Mouse (Mus musculus): ENCODE measurements around the gene Mapk6. TPM values are rescaled to one million over a fixed set of nuclear protein-coding genes. Genes with fewer than 3 reads are reported as not detected.

Mapk6 gene
- polyA plus RNA-seq, 2 experiments, result 37.5 to 57.0 TPM

DNA sequence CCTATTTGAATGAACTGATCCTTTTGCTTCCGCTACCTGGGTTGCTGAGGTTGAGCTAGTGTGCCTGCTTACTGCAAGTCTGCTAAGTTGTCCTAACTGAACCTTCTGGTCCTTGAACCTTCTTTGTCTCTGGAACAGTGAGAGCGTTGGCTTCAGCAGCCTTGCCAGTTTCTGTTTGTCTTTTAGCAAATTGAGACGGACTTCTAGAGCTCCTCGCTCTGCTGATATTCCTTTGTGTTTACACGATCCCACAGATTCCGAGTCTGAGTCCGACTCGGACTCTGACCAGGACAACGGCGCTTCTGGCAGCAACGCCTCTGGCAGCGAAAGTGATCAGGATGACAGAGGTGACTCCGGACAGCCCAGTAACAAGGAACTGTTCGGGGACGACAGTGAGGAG is 35.2 kb upstream of the Mapk6 start:
- Histone ChIP-seq H3K27me3 (ENCODE audit: control insufficient read depth, insufficient read depth, low read length) (no peaks in the 10 kb centered on the region), H3K36me3 (ENCODE audit: control insufficient read depth, insufficient read depth, low read length) (peaks cover 47% of the 10 kb centered on the region), H3K4me3 (replicated peaks; ENCODE audit: low read length) (no peak overlapping the region), H3K27ac (replicated peaks; ENCODE audit: low read depth, low read length) (no peak overlapping the region), H3K4me1 (ENCODE audit: control insufficient read depth, insufficient read depth, low read length) (peaks cover 11% of the 10 kb centered on the region), H3K9ac (ENCODE audit: low read depth, low read length, severe bottlenecking) (no peak overlapping the region), H3K4me2 (replicated peaks; ENCODE audit: low read depth, low read length, severe bottlenecking) (no peak overlapping the region), H3K9me3 (ENCODE audit: control insufficient read depth, low read length) (no peaks in the 10 kb centered on the region)
- DNase-seq (ENCODE audit: low spot score) (no peak), ATAC-seq (ENCODE audit: low FRiP score, low read depth) (no peak)
- 89% methylated on average over 15 of the region's 15 CpGs for WGBS
- TF ChIP-seq POLR2A (IDR thresholded peaks at IDR 0.05; ENCODE audit: borderline replicate concordance, extremely low read depth, insufficient read depth, insufficient read length), result no peak

DNA sequence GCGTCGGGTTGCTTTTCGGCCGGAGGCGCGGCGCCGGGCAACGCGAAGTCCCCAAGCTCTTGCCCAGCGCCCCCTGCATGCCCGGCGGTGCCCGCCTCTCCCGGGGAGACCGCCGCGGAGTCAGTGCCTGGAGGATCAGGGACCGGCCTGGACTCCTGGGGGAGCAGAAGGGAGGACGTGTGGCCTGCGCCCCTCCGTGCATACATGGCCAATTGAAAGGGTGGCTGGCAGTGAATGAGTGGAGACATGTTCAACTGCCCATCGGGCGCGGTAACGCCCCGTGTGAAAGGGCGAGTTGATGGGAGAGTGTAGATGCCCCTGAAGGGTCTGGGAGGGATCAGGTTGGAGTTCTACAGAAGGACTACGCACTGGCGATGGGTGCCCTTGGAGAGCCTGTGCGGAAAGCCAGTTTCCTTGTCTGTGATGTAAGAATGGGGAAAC is 31.9 kb upstream of the Mapk6 start:
- no peak for DNase-seq (ENCODE audit: low spot score)
- 0% methylated on average over 25 of the region's 31 CpGs for WGBS
- Histone ChIP-seq H3K36me3 (ENCODE audit: control insufficient read depth, insufficient read depth, low read length) (peaks cover 15% of the 10 kb centered on the region), H3K4me3 (replicated peaks; ENCODE audit: low read length) (peak overlapping the region; percentile 81), H3K9me3 (ENCODE audit: control insufficient read depth, low read length) (no peaks in the 10 kb centered on the region), H3K4me1 (ENCODE audit: control insufficient read depth, insufficient read depth, low read length) (peaks cover 11% of the 10 kb centered on the region), H3K4me2 (replicated peaks; ENCODE audit: low read depth, low read length, severe bottlenecking) (peak overlapping the region; percentile 58), H3K27ac (replicated peaks; ENCODE audit: low read depth, low read length) (peak overlapping the region; percentile 91), H3K9ac (ENCODE audit: low read depth, low read length, severe bottlenecking) (peak overlapping the region; percentile 90), H3K27me3 (ENCODE audit: control insufficient read depth, insufficient read depth, low read length) (no peaks in the 10 kb centered on the region)
- peak; percentile 70 for ATAC-seq (ENCODE audit: low FRiP score, low read depth)
- no peak for TF ChIP-seq POLR2A (IDR thresholded peaks at IDR 0.05; ENCODE audit: borderline replicate concordance, extremely low read depth, insufficient read depth, insufficient read length)

DNA sequence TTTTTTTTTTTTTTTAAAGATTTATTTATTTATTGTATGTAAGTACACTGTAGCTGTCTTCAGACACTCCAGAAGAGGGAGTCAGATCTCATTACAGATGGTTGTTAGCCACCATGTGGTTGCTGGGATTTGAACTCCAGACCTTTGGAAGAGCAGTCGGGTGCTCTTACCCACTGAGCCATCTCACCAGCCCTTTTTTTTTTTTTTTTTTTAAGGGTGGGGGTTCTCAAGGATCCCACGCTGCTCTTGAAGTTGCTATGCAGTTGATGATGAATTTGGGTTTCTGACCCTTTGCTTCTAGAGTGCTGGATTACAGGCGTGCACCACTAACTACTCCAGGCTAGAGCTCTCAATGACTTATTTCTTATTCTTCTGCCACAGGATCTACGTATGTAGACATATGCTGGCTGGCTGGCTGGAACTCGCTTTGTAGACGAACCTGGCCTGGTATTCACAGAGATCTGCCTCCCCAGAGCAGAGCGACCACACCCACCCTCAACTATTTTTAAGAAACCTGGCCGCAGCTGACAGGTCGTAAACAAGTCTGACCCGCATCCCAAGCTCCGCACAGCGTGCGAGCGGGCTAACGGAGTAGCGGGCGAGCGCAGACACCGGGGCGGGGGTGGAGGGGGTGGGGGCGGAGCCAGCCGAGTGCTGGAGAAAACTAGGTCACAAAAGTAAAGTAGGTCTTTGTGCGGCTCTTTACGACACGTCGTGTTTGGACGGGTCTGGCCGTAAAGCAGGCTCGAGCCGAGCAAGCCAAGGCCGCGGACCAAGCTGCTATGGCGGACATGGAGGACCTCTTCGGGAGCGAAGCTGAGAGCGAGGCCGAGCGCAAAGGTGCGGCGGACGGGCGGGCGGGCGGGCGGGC is 31.2 kb upstream of the Mapk6 start, which contains the start of gene Leo1:
Gene Leo1, plus strand, starts transcription at position 729 of the 871 bp plus-strand sequence.
- ATAC-seq (ENCODE audit: low FRiP score, low read depth) (peak; percentile 92), DNase-seq (ENCODE audit: low spot score) (peak; percentile 90)
- 3% methylated on average over 44 of the region's 45 CpGs for WGBS

DNA sequence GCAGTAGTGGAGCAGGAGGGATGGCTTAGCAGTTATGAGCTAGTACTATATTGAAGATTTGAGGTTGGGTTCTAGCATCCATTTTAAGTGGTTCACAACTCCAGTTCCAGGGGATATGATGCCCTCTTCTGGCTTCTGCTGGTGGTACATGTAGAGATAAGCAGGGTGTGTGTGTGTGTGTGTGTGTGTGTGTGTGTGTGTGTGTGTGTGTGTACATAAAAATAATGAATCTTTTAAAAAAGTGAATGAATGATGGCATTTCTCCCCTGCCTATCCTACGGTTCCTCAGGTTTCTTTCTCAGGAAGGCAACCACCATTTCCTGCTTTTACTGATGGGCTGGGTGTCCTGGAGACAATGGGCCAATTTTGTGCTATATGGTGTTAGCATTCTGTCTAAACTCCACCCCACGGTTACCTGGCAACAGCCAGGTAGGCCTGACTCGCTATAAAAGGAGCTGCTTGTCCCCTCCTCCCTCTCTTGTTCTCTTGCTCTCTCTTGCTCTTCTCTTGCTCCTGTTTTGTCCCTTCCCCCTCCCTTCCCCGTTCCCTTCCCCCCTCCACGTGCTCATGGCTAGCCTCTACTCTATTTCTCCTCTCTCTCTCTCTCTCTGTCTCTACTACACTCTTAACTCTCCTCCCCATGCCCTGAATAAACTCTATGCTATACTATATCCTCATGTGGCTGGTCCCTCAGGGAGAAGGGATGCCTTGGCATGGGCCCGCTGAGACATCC is 28.0 kb upstream of the Mapk6 start:
- H3K4me3 ChIP-seq (replicated peaks; ENCODE audit: low read length), result no peak overlapping the region
- no peaks in the 10 kb centered on the region for H3K9me3 ChIP-seq (ENCODE audit: control insufficient read depth, low read length)
- H3K36me3 ChIP-seq (ENCODE audit: control insufficient read depth, insufficient read depth, low read length), result no peaks in the 10 kb centered on the region
- no peak overlapping the region for H3K9ac ChIP-seq (ENCODE audit: low read depth, low read length, severe bottlenecking)
- no peak for DNase-seq (ENCODE audit: low spot score)
- TF ChIP-seq POLR2A (IDR thresholded peaks at IDR 0.05; ENCODE audit: borderline replicate concordance, extremely low read depth, insufficient read depth, insufficient read length), result no peak
- H3K27ac ChIP-seq (replicated peaks; ENCODE audit: low read depth, low read length), result no peak overlapping the region
- H3K4me2 ChIP-seq (replicated peaks; ENCODE audit: low read depth, low read length, severe bottlenecking), result no peak overlapping the region
- WGBS, result 34% methylated on average over 6 of the region's 6 CpGs
- no peak for ATAC-seq (ENCODE audit: low FRiP score, low read depth)
- no peaks in the 10 kb centered on the region for H3K27me3 ChIP-seq (ENCODE audit: control insufficient read depth, insufficient read depth, low read length)
- H3K4me1 ChIP-seq (ENCODE audit: control insufficient read depth, insufficient read depth, low read length), result peaks cover 11% of the 10 kb centered on the region

More for the DNA sequence above, 31.2 kb upstream of the Mapk6 start, which contains the start of gene Leo1:
- peak within 1 kb of the TSS; percentile 91 for H3K27ac ChIP-seq (replicated peaks; ENCODE audit: low read depth, low read length)
- H3K4me3 ChIP-seq (replicated peaks; ENCODE audit: low read length), result peak within 1 kb of the TSS; percentile 81
- H3K27me3 ChIP-seq (ENCODE audit: control insufficient read depth, insufficient read depth, low read length), result no peaks in the 10 kb centered on the region
- no peaks in the 10 kb centered on the region for H3K9me3 ChIP-seq (ENCODE audit: control insufficient read depth, low read length)
- TF ChIP-seq POLR2A (IDR thresholded peaks at IDR 0.05; ENCODE audit: borderline replicate concordance, extremely low read depth, insufficient read depth, insufficient read length), result no peak
- H3K9ac ChIP-seq (ENCODE audit: low read depth, low read length, severe bottlenecking), result peak within 1 kb of the TSS; percentile 90
- peak within 1 kb of the TSS; percentile 58 for H3K4me2 ChIP-seq (replicated peaks; ENCODE audit: low read depth, low read length, severe bottlenecking)
- H3K36me3 ChIP-seq (ENCODE audit: control insufficient read depth, insufficient read depth, low read length), result peaks cover 10% of the 10 kb centered on the region
- peaks cover 11% of the 10 kb centered on the region for H3K4me1 ChIP-seq (ENCODE audit: control insufficient read depth, insufficient read depth, low read length)

- WGBS, result 5% methylated on average over 12 of the region's 12 CpGs
- Histone ChIP-seq H3K27me3 (ENCODE audit: control insufficient read depth, insufficient read depth, low read length) (no peaks in the 10 kb centered on the region), H3K9me3 (ENCODE audit: control insufficient read depth, low read length) (no peaks in the 10 kb centered on the region), H3K4me2 (replicated peaks; ENCODE audit: low read depth, low read length, severe bottlenecking) (0 out of 2 replicates have a peak overlapping the region, but pooled peaks have one; percentile 19), H3K4me1 (ENCODE audit: control insufficient read depth, insufficient read depth, low read length) (peaks cover 2% of the 10 kb centered on the region; the same call in 1 of the 2 replicates), H3K9ac (ENCODE audit: low read depth, low read length, severe bottlenecking) (no peak overlapping the region), H3K4me3 (replicated peaks; ENCODE audit: low read length) (no peak overlapping the region), H3K36me3 (ENCODE audit: control insufficient read depth, insufficient read depth, low read length) (no peaks in the 10 kb centered on the region), H3K27ac (replicated peaks; ENCODE audit: low read depth, low read length) (no peak overlapping the region)
- ATAC-seq (ENCODE audit: low FRiP score, low read depth) (0 out of 2 replicates have a peak, but pooled peaks have one; percentile 25), DNase-seq (ENCODE audit: low spot score) (peak; percentile 59)
- TF ChIP-seq POLR2A (IDR thresholded peaks at IDR 0.05; ENCODE audit: borderline replicate concordance, extremely low read depth, insufficient read depth, insufficient read length), result no peak
These were observed 26.1 kb upstream of the Mapk6 start for GRCm38 (mm10) chr9:75435918-75436317.
